Mouse (Mus musculus) limb, embryonic 11.5 days (tissue): ENCODE data around the gene Hspd1. TPM values are rescaled to one million over a fixed set of nuclear protein-coding genes. Genes with fewer than 3 reads are reported as not detected.

Experiments used
- polyA plus RNA-seq: library from polyadenylated mRNA; unstranded; fragments of >200 nt; fragmentation: Nextera tagmentation; extraction: Ambion mirVana; gene quantifications from 2 replicates; pipeline ENCODE4 v1.2.1, GENCODE M21; 2014

The Hspd1 gene
- polyA plus RNA-seq, 1 experiment from 2014 or later: 431 TPM

Other genes with a start within 250 kb of the Hspd1 start
- 23.5 and 24.6 TPM in 2 replicates for gene Ankrd44, start 161.9 kb downstream of the Hspd1 start, polyA plus RNA-seq
- gene Sf3b1, start 60.8 kb downstream of the Hspd1 start, polyA plus RNA-seq: 362 and 364 TPM in 2 replicates
- gene Coq10b, start 35.5 kb downstream of the Hspd1 start, polyA plus RNA-seq: 21.2 and 23.7 TPM in 2 replicates
- 605 and 608 TPM in 2 replicates for gene Hspe1, start 111 bp downstream of the Hspd1 start, polyA plus RNA-seq
- gene Mob4, start 43.0 kb upstream of the Hspd1 start, polyA plus RNA-seq: 149 and 155 TPM in 2 replicates
- 26.7 and 30.0 TPM in 2 replicates for gene Rftn2, start 138.5 kb upstream of the Hspd1 start, polyA plus RNA-seq
- gene Mars2, start 148.9 kb upstream of the Hspd1 start, polyA plus RNA-seq: 2.4 and 2.8 TPM in 2 replicates